ENCODE assay signal across 19 mouse cellular contexts in genomic region chr2:104318259-104318658, GRCm38 (mm10).
DNase-seq lines count a peak whose midpoint lies in the region; ATAC-seq lines count a peak whose summit lies in the region.
"Had no signal": no experiment of that assay in that cellular context is flagged by ENCODE, and none has a peak within 500 bp of the region (broad histone marks: within the 10 kb centered on the region; RNA-seq: fewer than 3 reads in every experiment).

No protein-coding gene starts in this region.

- no peaks in the 10 kb centered on the region for H3K9me3 ChIP-seq in hindbrain, embryonic 15.5 days
- no peaks in the 10 kb centered on the region for H3K9me3 ChIP-seq in hindbrain, embryonic 11.5 days (ENCODE audit: control insufficient read depth, low read length)
- H3K9me3 ChIP-seq in heart, embryonic 11.5 days (replicated peaks; ENCODE audit: control insufficient read depth, low read length) = no peaks in the 10 kb centered on the region
- H3K9me3 ChIP-seq: embryonic facial prominence, embryonic 15.5 days; forebrain, embryonic 10.5 days; heart, embryonic 10.5 days; hindbrain, embryonic 13.5 days; limb, embryonic 15.5 days; liver, embryonic 15.5 days had no signal

- no peaks in the 10 kb centered on the region for H3K27me3 ChIP-seq in hindbrain, embryonic 15.5 days
- no peaks in the 10 kb centered on the region for H3K27me3 ChIP-seq in hindbrain, embryonic 11.5 days (ENCODE audit: control insufficient read depth, insufficient read depth, low read length)
- H3K27me3 ChIP-seq in heart, embryonic 11.5 days (ENCODE audit: control insufficient read depth, insufficient read depth, low read length) = no peaks in the 10 kb centered on the region
- H3K27me3 ChIP-seq: embryonic facial prominence, embryonic 15.5 days; hindbrain, embryonic 13.5 days; limb, embryonic 15.5 days; liver, embryonic 15.5 days had no signal

- no peak overlapping the region for H3K4me2 ChIP-seq in hindbrain, embryonic 15.5 days
- no peak overlapping the region for H3K4me2 ChIP-seq in hindbrain, embryonic 11.5 days (replicated peaks; ENCODE audit: low read depth, low read length)
- H3K4me2 ChIP-seq in heart, embryonic 11.5 days = no peak overlapping the region
- H3K4me2 ChIP-seq: embryonic facial prominence, embryonic 15.5 days; hindbrain, embryonic 13.5 days; limb, embryonic 15.5 days; liver, embryonic 15.5 days; midbrain, embryonic 11.5 days had no signal

- no peak for DNase-seq in hindbrain, embryonic 11.5 days (ENCODE audit: low spot score)
- DNase-seq in brain, adult 2 months (ENCODE audit: low read depth, low spot score) = peak; percentile 82
- peak; percentile 71 for DNase-seq in cerebellum, adult 11-12 months
- peak; percentile 82 to 89 for DNase-seq in cerebellum, postnatal 14 days
- DNase-seq: B cell, adult 2 months; gastrocnemius, postnatal 36 days; heart, postnatal 10 days; kidney, postnatal 36 days had no signal

- peaks cover 33% of the 10 kb centered on the region for H3K4me1 ChIP-seq in hindbrain, embryonic 15.5 days (replicated peaks)
- no peaks in the 10 kb centered on the region for H3K4me1 ChIP-seq in hindbrain, embryonic 11.5 days (replicated peaks; ENCODE audit: control insufficient read depth, insufficient read depth, low read length)
- no peaks in the 10 kb centered on the region for H3K4me1 ChIP-seq in heart, embryonic 11.5 days (ENCODE audit: control insufficient read depth, insufficient read depth, low read length)
- H3K4me1 ChIP-seq: embryonic facial prominence, embryonic 15.5 days; forebrain, embryonic 10.5 days; heart, embryonic 10.5 days; liver, embryonic 15.5 days had no signal

- H3K27ac ChIP-seq in hindbrain, embryonic 15.5 days (replicated peaks) = peak overlapping the region; percentile 14; the same call in 1 of the 2 replicates
- no peak overlapping the region for H3K27ac ChIP-seq in hindbrain, embryonic 11.5 days (ENCODE audit: low read depth, low read length)
- no peak overlapping the region for H3K27ac ChIP-seq in heart, embryonic 11.5 days (ENCODE audit: low read depth, low read length)
- H3K27ac ChIP-seq: embryonic facial prominence, embryonic 15.5 days; forebrain, embryonic 10.5 days; heart, embryonic 10.5 days; limb, embryonic 15.5 days; liver, embryonic 15.5 days; macrophage had no signal

- H3K36me3 ChIP-seq in hindbrain, embryonic 15.5 days = no peaks in the 10 kb centered on the region
- H3K36me3 ChIP-seq in hindbrain, embryonic 11.5 days (ENCODE audit: control insufficient read depth, insufficient read depth, low read length) = no peaks in the 10 kb centered on the region
- no peaks in the 10 kb centered on the region for H3K36me3 ChIP-seq in heart, embryonic 11.5 days (ENCODE audit: control insufficient read depth, insufficient read depth, low read length)
- H3K36me3 ChIP-seq: embryonic facial prominence, embryonic 15.5 days; forebrain, embryonic 10.5 days; heart, embryonic 10.5 days; hindbrain, embryonic 13.5 days; limb, embryonic 15.5 days; liver, embryonic 15.5 days had no signal

- 73% methylated on average over 2 of the region's 2 CpGs for WGBS in hindbrain, embryonic 15.5 days
- WGBS in hindbrain, embryonic 11.5 days = 90% methylated on average over 2 of the region's 2 CpGs
- 75% methylated on average over 2 of the region's 2 CpGs for WGBS in heart, embryonic 11.5 days (ENCODE audit: insufficient replicate concordance)

- no peak overlapping the region for H3K4me3 ChIP-seq in hindbrain, embryonic 15.5 days
- no peak overlapping the region for H3K4me3 ChIP-seq in hindbrain, embryonic 11.5 days (ENCODE audit: low read depth, low read length)
- H3K4me3 ChIP-seq in heart, embryonic 11.5 days (ENCODE audit: low read depth, low read length) = no peak overlapping the region
- H3K4me3 ChIP-seq: embryonic facial prominence, embryonic 15.5 days; forebrain, embryonic 10.5 days; heart, embryonic 10.5 days; hindbrain, embryonic 13.5 days; limb, embryonic 15.5 days; liver, embryonic 15.5 days had no signal

- no peak for ATAC-seq in hindbrain, embryonic 15.5 days (ENCODE audit: low FRiP score, low read depth)
- no peak for ATAC-seq in hindbrain, embryonic 11.5 days (ENCODE audit: low FRiP score)
- no peak for ATAC-seq in heart, embryonic 11.5 days (replicated peaks; ENCODE audit: insufficient number of reproducible peaks, low FRiP score, low TSS enrichment)
- no peak for ATAC-seq in inflammation-experienced regulatory T-cells, adult 6 months

- H3K9ac ChIP-seq in hindbrain, embryonic 15.5 days = no peak overlapping the region
- no peak overlapping the region for H3K9ac ChIP-seq in hindbrain, embryonic 11.5 days (ENCODE audit: low read depth, low read length)
- H3K9ac ChIP-seq in heart, embryonic 11.5 days (ENCODE audit: low read depth, low read length) = no peak overlapping the region
- H3K9ac ChIP-seq: embryonic facial prominence, embryonic 15.5 days; hindbrain, embryonic 13.5 days; limb, embryonic 15.5 days; liver, embryonic 15.5 days had no signal
